Mouse (Mus musculus) c-Kit-positive CD71-positive TER-119-positive erythroid progenitor cells, embryonic 14.5 days (primary cell): ENCODE measurements around the gene Dok1.

Experiments
- DNase-seq: peaks from one replicate; pipeline ENCODE4 v3.0.0-alpha.2; 2013; ENCODE audit warnings: low spot score

Gene Dok1

DNA sequence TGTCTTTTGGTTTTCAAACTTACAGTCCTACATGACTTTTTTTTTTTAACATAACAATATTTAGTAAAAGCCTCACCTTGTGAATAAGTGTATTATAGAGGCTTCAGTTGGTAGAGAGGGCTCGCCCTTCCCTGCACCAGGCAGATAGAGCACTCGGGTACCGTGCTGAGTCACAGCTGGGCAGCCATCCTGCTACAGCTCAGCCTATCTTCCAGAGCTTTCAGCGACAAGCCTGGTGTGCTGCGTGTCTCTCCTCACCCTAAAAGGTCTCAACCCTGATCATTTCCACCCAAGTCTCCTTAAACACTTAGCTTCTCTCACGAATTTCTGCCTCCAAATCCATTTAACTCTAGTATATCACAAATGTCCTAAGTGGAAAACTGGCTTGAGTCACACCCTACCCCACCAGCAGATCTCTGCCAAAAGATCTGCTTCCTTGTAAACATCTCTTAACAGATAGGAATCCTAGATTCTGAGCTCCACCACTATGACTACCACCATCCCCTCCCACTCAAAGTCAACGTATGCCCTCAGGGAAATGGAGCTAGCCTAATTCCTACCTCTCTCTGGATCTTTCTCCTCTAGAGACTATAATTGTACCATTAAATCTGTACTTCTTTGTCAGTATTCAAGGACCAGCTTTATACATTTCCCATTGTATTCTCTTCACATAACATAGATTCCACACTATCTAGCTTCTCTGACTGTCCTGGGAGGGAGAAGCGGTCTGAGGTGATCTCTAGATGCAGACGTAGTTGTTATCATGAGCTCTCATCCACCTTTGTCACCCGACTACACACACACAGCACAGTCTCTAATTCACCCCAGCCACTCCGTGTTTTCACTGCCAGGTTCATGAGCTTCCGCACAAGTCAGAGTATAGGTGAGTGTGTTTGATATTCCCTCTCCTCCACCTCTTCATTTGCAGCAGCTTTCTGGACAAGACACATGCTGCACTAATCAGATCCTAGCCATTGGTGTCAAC, 18.5 kb downstream of the Dok1 start:
- DNase-seq = peak; percentile 88

DNA sequence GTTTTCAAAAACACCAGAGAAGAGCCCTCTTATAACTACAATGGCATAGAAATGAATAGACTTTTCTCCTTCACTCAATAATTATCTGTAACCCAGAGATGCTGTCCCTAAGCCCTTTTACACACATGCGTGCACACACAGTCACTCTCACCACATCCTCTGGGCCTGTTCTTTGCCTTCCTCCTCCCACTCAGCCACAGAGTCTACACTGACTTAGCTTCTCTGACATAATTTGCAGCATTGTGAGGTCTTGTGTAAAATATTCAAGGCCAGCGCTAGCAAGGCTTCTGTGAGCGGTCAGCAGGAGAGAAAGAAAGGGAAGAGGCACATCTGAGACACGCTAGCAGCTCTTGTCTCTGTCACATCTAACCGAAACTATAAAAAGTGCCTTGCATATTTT, 19.8 kb downstream of the Dok1 start:
- DNase-seq = no peak

- no peak for DNase-seq
Measured at GRCm38 (mm10) chr6:83011756-83012155, 21.5 kb downstream of the Dok1 start.

DNA sequence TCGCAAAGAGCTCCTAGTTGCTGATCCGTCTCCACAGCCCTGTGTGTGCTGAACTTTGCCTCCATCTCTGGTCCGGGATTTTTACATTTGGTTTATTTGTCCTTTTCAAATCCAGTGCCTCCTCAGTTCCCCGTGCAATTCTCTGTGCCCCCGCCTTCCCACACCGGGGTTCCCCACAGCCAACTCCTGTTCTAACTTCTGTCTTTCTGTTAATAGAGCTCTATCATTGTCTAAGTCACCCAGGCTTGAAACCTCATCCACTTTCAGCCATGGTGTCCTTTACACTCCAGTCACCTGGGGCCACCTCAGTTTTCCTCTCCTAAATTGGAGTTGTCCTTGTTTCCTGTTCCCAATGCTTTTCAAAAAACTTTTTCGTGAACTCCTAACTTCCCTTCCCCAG, 22.0 kb downstream of the Dok1 start:
- no peak for DNase-seq

DNA sequence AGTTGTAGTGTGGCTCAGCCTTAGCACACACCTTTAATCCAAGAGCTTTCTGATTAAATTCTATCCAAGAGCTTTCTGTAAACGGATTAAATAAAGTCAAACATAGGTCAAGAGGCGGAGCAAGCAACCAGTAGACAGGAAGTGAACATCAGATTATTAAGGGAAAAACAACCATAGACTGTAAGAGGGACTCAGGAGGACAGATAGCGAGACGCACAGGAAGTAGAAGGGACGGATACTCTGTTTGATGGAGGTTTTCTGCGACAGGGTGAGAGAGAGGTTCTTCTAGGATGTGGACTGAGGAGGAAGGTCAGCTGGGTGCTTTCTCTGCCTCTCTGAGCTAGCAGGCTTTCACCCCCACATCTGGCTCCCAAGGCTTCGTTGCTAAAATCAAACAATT, 23.3 kb downstream of the Dok1 start:
- DNase-seq = no peak

GRCm38 (mm10) chr6:83008659-83009058, 24.6 kb downstream of the Dok1 start:
- DNase-seq = no peak

GRCm38 (mm10) chr6:83006114-83006513, 27.2 kb downstream of the Dok1 start:
- no peak for DNase-seq

DNA sequence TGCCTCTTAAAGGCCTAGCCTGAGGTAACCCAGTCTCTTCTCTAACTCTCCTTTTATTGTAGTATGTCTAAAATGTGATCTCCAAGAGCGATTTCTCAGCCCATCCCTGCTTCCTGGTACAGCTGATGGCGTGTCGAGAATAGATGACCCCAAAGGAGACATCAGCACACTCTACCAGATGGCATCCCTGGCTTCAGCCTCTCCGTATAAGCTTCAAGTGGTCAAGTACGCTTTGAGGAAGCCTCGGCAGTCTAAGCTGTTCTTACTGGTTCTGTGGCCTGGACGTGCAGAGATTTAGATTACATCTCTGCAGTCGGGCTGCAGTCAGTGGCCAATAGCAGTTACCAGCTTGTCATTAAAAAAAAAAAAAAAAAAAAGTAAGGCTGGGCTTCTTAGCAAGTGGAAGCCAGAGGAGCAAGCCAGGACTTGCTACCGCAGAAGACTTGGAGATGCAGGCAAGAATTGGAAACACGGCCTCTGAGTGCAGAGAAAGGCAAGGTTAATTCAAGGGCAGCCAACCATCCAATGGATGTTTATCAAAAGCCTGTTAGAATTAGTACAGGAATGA, 27.7 kb downstream of the Dok1 start:
- DNase-seq = no peak

DNA sequence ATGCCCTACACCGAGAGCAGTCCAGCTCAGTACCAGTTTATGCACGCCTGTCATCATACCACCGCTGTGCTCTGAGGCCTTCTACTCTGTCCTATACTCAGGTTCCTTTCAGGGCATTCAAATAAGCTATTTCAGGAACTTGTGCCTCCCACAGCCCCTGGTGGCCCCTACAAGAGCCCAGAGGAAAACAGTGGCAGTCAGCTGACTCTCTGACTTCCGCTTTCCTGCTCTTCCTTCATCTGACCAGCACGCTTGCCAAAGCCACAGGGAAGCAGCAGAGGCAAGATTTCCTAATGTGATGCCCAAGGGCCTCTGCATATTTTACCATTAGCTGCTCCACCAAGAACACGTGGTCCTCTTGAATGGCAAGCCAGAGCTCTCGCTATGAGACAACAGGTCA, 28.4 kb downstream of the Dok1 start:
- no peak for DNase-seq

DNA sequence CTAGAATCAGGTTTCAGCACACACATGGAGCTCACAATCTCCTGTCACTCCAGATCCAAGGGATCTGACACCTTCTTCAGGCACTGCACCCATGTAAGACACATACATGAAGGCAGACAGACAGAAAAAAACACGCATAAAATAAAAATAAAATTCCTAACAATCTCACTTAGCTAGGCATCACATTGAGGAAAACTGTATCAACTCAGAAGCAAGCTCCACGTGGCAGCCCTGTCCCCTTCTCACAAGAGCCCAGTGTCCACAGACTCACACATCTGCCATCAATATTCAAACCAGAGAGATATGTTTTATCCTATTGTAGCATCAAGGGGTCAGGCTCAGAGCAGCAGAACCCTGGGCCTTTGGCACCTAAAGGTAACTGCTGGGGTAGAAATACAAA, 29.0 kb downstream of the Dok1 start:
- DNase-seq = no peak

- peak; percentile 59 for DNase-seq
Measured at GRCm38 (mm10) chr6:83003850-83004249, 29.4 kb downstream of the Dok1 start.

DNA sequence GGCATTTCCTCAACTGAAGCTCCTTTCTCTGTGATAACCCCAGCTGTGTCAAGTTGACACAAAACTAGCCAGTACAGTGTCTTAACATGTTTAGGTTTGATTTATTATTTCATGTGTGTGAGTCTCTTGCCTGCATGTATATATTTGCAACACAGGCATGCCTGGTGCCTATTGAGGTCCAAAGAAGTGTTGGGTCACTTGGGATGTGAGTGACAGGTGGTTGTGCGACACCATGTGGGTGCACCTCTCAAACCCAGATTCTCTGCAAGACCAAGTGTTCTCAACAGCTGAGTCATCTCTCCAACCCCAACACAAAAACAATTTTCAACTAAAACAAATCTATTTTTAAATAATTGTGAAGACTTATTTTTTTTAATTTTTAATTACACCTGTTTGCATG, 30.2 kb downstream of the Dok1 start:
- no peak for DNase-seq

- no peak for DNase-seq
Measured at GRCm38 (mm10) chr6:82999986-83000385, 33.3 kb downstream of the Dok1 start.

DNA sequence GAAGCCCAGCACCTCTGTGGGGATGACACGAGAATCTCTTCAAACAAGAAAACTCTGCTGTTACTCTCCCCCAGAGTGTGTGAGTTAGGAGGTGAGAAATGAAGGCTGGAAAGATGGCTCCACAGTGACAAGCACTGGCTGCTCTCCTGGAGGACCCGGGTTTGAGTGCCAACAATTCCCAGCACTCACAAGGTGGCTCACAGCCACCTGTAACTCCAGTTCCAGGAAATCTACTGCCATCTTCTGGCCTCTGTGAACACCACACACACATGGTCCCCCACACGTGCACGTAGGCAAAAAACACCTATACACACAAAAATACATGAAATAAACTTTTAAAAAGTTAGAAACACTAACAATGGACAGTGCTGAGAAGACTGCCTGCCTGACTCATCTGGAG, 34.9 kb downstream of the Dok1 start:
- DNase-seq = no peak

GRCm38 (mm10) chr6:82997511-82998102, 35.7 kb downstream of the Dok1 start:
- DNase-seq = no peak

GRCm38 (mm10) chr6:82996740-82997315, 36.4 kb downstream of the Dok1 start:
- peak; percentile 96 for DNase-seq

- no peak for DNase-seq
Measured at GRCm38 (mm10) chr6:82994372-82994771, 38.9 kb downstream of the Dok1 start.

GRCm38 (mm10) chr6:82993696-82994095, 39.6 kb downstream of the Dok1 start:
- no peak for DNase-seq

DNA sequence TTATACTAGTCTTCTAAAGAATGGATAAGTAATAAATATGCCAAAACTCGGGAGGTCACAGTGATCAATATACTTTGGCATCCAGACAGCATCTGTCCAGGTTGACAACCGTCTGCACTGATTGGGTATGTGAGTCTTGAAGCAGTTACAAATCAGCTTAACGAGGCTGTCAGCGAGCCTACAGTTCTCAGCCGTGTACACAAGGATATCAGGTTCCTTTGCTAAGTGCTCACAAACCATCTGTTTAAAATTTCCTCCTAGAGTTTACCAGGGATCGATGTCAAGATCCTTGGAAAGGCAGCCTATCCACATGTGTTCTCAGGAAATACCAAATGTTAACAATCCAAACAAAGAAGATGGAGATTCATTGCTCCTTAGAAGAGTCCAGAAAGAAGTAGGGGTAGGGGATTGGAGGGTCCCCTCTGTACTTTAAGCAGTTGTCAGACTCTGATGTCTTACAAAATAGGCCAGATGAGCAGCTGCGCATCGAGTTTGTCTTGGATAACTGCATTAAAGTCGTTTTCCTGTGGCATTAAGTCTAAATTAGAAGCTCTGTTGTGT, 45.8 kb downstream of the Dok1 start:
- DNase-seq = no peak
